Mouse (Mus musculus): ENCODE data around the gene Iqch. TPM values are rescaled to one million over a fixed set of nuclear protein-coding genes. Genes with fewer than 3 reads are reported as not detected.

The Iqch gene
- polyA plus RNA-seq, 1 experiment from 2014 or later, result 0.14 TPM

DNA sequence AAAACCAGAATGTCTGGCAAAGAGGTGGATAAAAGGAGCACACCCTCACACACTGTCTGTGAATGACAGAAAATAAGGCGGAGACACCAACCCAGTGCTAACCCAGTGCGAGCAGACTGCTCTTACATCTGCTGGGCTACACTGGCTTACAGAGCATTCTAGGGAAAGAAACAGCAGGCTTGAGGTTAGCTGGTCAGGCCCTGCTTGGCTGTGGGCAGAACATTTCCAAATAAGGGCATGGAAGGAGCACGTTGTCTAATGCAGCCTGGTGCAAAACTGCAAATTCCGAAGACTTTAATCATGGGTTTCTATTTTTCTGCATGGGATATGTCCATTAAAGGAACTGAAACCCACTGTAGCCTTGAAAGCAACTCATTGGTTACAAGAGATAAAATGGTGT lies 64.8 kb downstream of the Iqch start:
- WGBS, result 76% methylated on average over 4 of the region's 4 CpGs
- no peak for ATAC-seq (replicated peaks; ENCODE audit: extremely low read depth, insufficient read depth, low FRiP score)
- H3K27me3 ChIP-seq (ENCODE audit: control insufficient read depth, insufficient read depth, low read length), result no peaks in the 10 kb centered on the region

DNA sequence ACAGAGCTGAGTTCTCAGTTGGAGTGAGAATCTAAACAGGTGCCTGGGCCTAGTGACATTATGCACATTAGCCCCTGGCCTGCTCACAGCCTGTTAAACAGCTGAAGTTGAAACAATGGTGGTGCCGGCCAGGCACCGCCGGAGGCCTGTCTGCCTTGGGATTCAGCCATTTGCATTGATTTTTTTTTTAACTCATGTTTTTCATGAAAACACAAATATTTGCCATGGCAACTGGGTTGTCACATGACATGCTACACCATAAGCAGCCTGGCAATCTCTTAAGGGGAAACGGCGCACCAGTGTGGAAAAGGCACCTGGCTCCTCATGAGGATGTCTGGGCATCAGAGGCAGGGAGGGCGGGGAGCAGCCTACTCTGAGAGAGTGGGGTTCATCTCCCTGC lies 67.3 kb downstream of the Iqch start:
- WGBS, result 81% methylated on average over 6 of the region's 6 CpGs
- no peak overlapping the region for H3K4me2 ChIP-seq (ENCODE audit: low read depth, low read length)
- no peak for ATAC-seq (replicated peaks; ENCODE audit: extremely low read depth, insufficient read depth, low FRiP score)

More for the DNA sequence above, 64.8 kb downstream of the Iqch start:
- H3K9me3 ChIP-seq (replicated peaks; ENCODE audit: control insufficient read depth, low read length), result no peaks in the 10 kb centered on the region
- H3K4me1 ChIP-seq (ENCODE audit: control insufficient read depth, insufficient read depth, low read length), result no peaks in the 10 kb centered on the region
- no peak overlapping the region for H3K9ac ChIP-seq (ENCODE audit: low read length)
- H3K4me3 ChIP-seq (ENCODE audit: low read length), result no peak overlapping the region
- H3K36me3 ChIP-seq (ENCODE audit: control insufficient read depth, insufficient read depth), result no peaks in the 10 kb centered on the region
- H3K4me2 ChIP-seq (ENCODE audit: low read depth, low read length), result no peak overlapping the region
- H3K27ac ChIP-seq (ENCODE audit: low read length), result no peak overlapping the region

DNA sequence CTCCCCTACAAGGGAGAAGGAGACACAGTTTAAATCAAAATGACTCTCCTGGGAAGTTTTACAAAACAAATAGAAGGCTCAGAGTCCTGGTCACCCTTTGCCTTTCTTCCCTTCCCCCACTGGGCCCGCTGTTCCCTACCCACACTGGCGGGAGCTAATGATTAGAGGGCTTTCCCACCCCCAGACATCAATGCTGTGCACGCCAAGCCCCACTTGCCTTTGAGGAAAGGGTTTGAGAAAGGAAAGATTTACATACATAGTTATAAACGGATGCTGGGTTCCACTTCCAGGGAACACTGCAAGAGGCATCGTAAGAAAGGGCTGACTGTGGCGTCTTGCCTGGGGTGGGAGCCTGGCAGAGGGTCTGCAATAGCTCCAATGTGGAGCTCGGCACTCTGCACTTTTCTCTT lies 67.9 kb downstream of the Iqch start:
- Histone ChIP-seq H3K27ac (ENCODE audit: low read length) (no peak overlapping the region), H3K27me3 (ENCODE audit: control insufficient read depth, insufficient read depth, low read length) (no peaks in the 10 kb centered on the region), H3K4me3 (ENCODE audit: low read length) (no peak overlapping the region), H3K4me1 (ENCODE audit: control insufficient read depth, insufficient read depth, low read length) (no peaks in the 10 kb centered on the region), H3K4me2 (ENCODE audit: low read depth, low read length) (no peak overlapping the region), H3K9ac (ENCODE audit: low read length) (no peak overlapping the region), H3K36me3 (ENCODE audit: control insufficient read depth, insufficient read depth) (no peaks in the 10 kb centered on the region), H3K9me3 (replicated peaks; ENCODE audit: control insufficient read depth, low read length) (no peaks in the 10 kb centered on the region)
- WGBS, result 56% methylated on average over 7 of the region's 7 CpGs
- ATAC-seq (replicated peaks; ENCODE audit: extremely low read depth, insufficient read depth, low FRiP score), result no peak

More for the DNA sequence above, 67.3 kb downstream of the Iqch start:
- no peaks in the 10 kb centered on the region for H3K4me1 ChIP-seq (ENCODE audit: control insufficient read depth, insufficient read depth, low read length)
- no peak overlapping the region for H3K4me3 ChIP-seq (ENCODE audit: low read length)
- no peak overlapping the region for H3K27ac ChIP-seq (ENCODE audit: low read length)
- no peaks in the 10 kb centered on the region for H3K27me3 ChIP-seq (ENCODE audit: control insufficient read depth, insufficient read depth, low read length)
- no peak overlapping the region for H3K9ac ChIP-seq (ENCODE audit: low read length)
- H3K36me3 ChIP-seq (ENCODE audit: control insufficient read depth, insufficient read depth), result no peaks in the 10 kb centered on the region
- no peaks in the 10 kb centered on the region for H3K9me3 ChIP-seq (replicated peaks; ENCODE audit: control insufficient read depth, low read length)

DNA sequence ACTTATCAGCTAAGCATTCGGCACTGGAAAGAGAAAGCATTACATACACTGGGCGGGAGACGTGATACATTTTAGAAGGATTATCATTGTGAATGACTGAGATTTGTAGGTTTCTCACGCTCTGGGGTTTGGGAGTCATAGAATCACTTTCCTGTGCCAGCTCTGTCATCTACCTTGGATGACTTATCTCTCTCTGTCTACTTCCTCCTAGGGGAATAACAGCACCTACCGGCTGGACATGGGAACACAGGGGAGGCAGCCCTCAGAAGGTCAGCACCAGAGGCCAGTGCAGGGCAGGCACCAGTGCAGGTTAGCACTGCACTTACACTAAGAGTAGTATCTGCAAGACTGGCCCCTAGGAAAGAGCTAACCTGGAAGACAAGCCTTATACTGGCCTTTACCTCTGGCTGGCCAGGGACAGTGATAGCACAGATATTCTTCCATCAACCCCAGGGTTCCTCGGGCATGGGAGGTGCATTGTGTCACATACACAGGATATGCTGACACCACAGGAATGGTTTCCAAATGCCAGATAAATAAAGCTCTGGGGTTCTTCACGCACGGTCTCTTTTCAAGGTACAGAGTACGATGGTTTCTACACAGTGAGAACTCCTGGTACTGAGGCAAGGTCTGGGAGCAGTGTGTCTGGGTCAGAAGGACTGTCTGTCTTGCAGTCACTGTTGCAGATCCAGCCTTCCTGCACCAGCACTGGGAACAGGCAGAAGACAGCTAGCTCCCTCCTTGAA lies 69.2 kb downstream of the Iqch start:
- no peaks in the 10 kb centered on the region for H3K27me3 ChIP-seq (ENCODE audit: control insufficient read depth, insufficient read depth, low read length)
- no peaks in the 10 kb centered on the region for H3K9me3 ChIP-seq (replicated peaks; ENCODE audit: control insufficient read depth, low read length)
- no peak overlapping the region for H3K4me2 ChIP-seq (ENCODE audit: low read depth, low read length)
- WGBS, result 62% methylated on average over 9 of the region's 9 CpGs
- H3K4me3 ChIP-seq (ENCODE audit: low read length), result no peak overlapping the region
- H3K4me1 ChIP-seq (ENCODE audit: control insufficient read depth, insufficient read depth, low read length), result no peaks in the 10 kb centered on the region
- H3K36me3 ChIP-seq (ENCODE audit: control insufficient read depth, insufficient read depth), result no peaks in the 10 kb centered on the region
- no peak for ATAC-seq (replicated peaks; ENCODE audit: extremely low read depth, insufficient read depth, low FRiP score)
- H3K9ac ChIP-seq (ENCODE audit: low read length), result no peak overlapping the region
- no peak overlapping the region for H3K27ac ChIP-seq (ENCODE audit: low read length)

DNA sequence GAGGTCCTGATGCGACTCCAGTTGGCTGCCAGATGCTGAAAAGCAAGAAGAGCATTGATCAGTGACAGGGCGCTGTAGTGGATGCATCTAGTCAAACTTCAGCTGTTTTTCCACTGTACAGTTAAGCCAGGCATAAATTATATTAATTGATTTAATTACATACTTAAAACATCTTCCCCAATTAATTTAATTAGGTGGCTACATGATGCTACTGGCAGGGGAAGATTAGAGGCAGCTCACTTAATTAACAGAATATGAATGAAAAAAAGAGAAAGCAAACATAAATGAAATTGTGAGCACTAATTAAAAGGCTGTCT lies 78.4 kb downstream of the Iqch start:
- no peak overlapping the region for H3K4me3 ChIP-seq (ENCODE audit: low read length)
- no peaks in the 10 kb centered on the region for H3K9me3 ChIP-seq (replicated peaks; ENCODE audit: control insufficient read depth, low read length)
- no peak overlapping the region for H3K4me2 ChIP-seq (ENCODE audit: low read depth, low read length)
- no peak overlapping the region for H3K9ac ChIP-seq (ENCODE audit: low read length)
- no peak overlapping the region for H3K27ac ChIP-seq (ENCODE audit: low read length)
- H3K36me3 ChIP-seq (ENCODE audit: control insufficient read depth, insufficient read depth), result no peaks in the 10 kb centered on the region
- H3K4me1 ChIP-seq (ENCODE audit: control insufficient read depth, insufficient read depth, low read length), result no peaks in the 10 kb centered on the region; the same call in 1 of the 2 replicates
- ATAC-seq (replicated peaks; ENCODE audit: extremely low read depth, insufficient read depth, low FRiP score), result no peak
- WGBS, result 92% methylated on average over 2 of the region's 2 CpGs
- H3K27me3 ChIP-seq (ENCODE audit: control insufficient read depth, insufficient read depth, low read length), result no peaks in the 10 kb centered on the region

DNA sequence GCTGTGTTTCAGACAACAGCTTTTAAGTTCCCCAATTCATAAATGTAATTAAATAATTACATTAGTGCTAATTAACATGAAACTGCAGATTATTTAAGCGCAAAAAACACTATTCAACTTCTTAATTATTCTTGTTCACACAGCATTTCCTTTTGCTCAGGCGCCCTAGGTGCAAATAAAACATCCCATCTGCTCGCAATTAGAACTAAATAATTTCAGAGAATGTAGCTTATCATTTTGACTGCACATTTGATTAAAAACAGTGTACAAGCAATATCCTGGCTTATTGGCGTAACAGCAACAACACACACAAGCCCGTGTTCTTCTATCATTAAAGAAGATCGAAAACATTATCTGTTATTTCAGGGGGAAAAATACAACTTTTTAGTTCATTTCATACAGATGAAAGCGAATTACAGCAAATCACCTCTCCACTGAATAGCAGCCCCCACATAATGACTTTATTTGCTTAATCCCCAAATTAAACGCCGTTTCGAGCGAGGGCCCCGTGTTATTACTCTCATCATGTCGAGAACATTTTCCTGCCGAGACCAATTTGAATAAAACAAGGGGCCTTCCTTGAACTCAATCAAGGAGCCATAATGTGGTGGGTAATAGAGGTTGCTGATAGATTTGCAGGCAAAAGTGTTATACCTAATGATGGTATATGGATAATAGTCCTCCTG lies 78.9 kb downstream of the Iqch start:
- Histone ChIP-seq H3K4me2 (ENCODE audit: low read depth, low read length) (no peak overlapping the region), H3K9ac (ENCODE audit: low read length) (no peak overlapping the region), H3K27me3 (ENCODE audit: control insufficient read depth, insufficient read depth, low read length) (no peaks in the 10 kb centered on the region), H3K4me3 (ENCODE audit: low read length) (no peak overlapping the region), H3K27ac (ENCODE audit: low read length) (no peak overlapping the region), H3K36me3 (ENCODE audit: control insufficient read depth, insufficient read depth) (no peaks in the 10 kb centered on the region), H3K9me3 (replicated peaks; ENCODE audit: control insufficient read depth, low read length) (no peaks in the 10 kb centered on the region), H3K4me1 (ENCODE audit: control insufficient read depth, insufficient read depth, low read length) (no peaks in the 10 kb centered on the region; the same call in 1 of the 2 replicates)
- 90% methylated on average over 14 of the region's 14 CpGs for WGBS
- no peak for ATAC-seq (replicated peaks; ENCODE audit: extremely low read depth, insufficient read depth, low FRiP score)

DNA sequence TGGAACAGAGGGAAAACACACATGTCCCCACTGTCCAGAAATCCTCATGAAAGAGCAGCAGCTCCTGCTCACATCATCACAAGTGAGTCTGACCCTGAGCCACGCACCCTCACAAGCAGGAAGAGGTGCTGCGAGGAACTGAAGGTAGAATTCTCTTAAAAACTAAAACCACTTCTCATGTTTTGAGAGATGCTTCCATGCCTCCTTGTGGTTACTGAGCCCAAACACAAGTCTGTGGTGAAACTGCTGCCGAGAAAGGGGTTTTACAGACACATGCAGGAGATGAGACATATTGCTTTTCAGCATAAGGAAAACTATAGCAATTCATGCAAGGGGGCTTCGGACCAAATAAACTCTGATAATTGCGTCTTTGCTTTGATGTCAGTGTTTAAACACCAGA lies 89.4 kb downstream of the Iqch start:
- no peak overlapping the region for H3K27ac ChIP-seq (ENCODE audit: low read length)
- H3K36me3 ChIP-seq (ENCODE audit: control insufficient read depth, insufficient read depth), result no peaks in the 10 kb centered on the region
- no peaks in the 10 kb centered on the region for H3K4me1 ChIP-seq (ENCODE audit: control insufficient read depth, insufficient read depth, low read length)
- no peak overlapping the region for H3K4me2 ChIP-seq (ENCODE audit: low read depth, low read length)
- H3K4me3 ChIP-seq (ENCODE audit: low read length), result no peak overlapping the region
- WGBS, result 58% methylated on average over 5 of the region's 5 CpGs
- no peak for ATAC-seq (replicated peaks; ENCODE audit: extremely low read depth, insufficient read depth, low FRiP score)
- no peak overlapping the region for H3K9ac ChIP-seq (ENCODE audit: low read length)
- H3K27me3 ChIP-seq (ENCODE audit: control insufficient read depth, insufficient read depth, low read length), result no peaks in the 10 kb centered on the region
- no peaks in the 10 kb centered on the region for H3K9me3 ChIP-seq (replicated peaks; ENCODE audit: control insufficient read depth, low read length)

DNA sequence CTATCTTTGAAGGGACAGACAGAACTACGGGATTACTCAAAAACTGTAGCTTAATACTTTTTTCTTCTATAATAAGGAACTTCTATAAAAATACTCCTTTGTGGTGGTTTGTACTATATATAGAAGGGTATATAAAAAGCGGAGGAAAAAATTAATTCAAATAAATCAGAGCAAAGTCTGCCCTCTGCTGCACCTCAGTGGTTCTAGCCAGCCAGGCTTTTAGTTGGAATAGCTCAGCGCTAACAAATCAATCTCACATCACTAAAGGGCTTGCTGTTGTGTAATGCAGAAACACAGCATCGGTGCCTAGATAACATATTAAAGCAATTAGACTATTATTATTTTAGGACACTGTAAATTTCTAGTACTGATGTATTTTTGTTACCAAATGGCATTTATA lies 91.3 kb downstream of the Iqch start:
- no peak for ATAC-seq (replicated peaks; ENCODE audit: extremely low read depth, insufficient read depth, low FRiP score)
- H3K27ac ChIP-seq (ENCODE audit: low read length), result no peak overlapping the region
- no peak overlapping the region for H3K9ac ChIP-seq (ENCODE audit: low read length)
- no peaks in the 10 kb centered on the region for H3K9me3 ChIP-seq (replicated peaks; ENCODE audit: control insufficient read depth, low read length)
- H3K27me3 ChIP-seq (ENCODE audit: control insufficient read depth, insufficient read depth, low read length), result no peaks in the 10 kb centered on the region
- 67% methylated on average over 4 of the region's 4 CpGs for WGBS
- H3K4me3 ChIP-seq (ENCODE audit: low read length), result no peak overlapping the region
- H3K36me3 ChIP-seq (ENCODE audit: control insufficient read depth, insufficient read depth), result no peaks in the 10 kb centered on the region
- no peaks in the 10 kb centered on the region for H3K4me1 ChIP-seq (ENCODE audit: control insufficient read depth, insufficient read depth, low read length)
- H3K4me2 ChIP-seq (ENCODE audit: low read depth, low read length), result no peak overlapping the region

DNA sequence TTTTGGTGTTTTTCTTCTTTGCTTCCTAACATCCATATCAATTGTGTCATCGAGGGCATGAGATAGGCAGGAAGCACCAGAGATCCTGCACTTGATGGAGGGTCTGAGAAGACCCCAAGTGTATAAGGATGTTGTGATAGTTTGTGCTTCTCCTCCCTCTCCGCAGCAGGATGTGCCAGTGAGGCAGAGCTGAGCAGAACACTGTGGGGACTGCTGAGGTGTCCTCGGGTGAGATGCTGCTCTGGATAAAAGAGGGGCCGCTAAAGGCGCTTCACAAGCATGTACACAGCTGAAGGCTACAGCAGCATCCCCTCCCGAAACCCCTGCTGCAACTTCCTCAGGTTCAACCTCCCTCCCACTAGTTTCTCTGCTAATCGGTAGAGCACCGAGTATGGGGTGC lies 95.2 kb downstream of the Iqch start:
- no peak overlapping the region for H3K4me2 ChIP-seq (ENCODE audit: low read depth, low read length)
- peak overlapping the region; percentile 11; the same call in 1 of the 2 replicates for H3K27ac ChIP-seq (ENCODE audit: low read length)
- ATAC-seq (replicated peaks; ENCODE audit: extremely low read depth, insufficient read depth, low FRiP score), result peak; percentile 60
- 66% methylated on average over 8 of the region's 8 CpGs for WGBS
- 0 out of 2 replicates have a peak, but pooled peaks cover 3% of the 10 kb centered on the region for H3K4me1 ChIP-seq (ENCODE audit: control insufficient read depth, insufficient read depth, low read length)
- no peaks in the 10 kb centered on the region for H3K9me3 ChIP-seq (replicated peaks; ENCODE audit: control insufficient read depth, low read length)
- no peak overlapping the region for H3K4me3 ChIP-seq (ENCODE audit: low read length)
- no peak overlapping the region for H3K9ac ChIP-seq (ENCODE audit: low read length)
- no peaks in the 10 kb centered on the region for H3K36me3 ChIP-seq (ENCODE audit: control insufficient read depth, insufficient read depth)
- H3K27me3 ChIP-seq (ENCODE audit: control insufficient read depth, insufficient read depth, low read length), result no peaks in the 10 kb centered on the region
